Mouse (Mus musculus) limb, embryonic 13.5 days (tissue): Measurements from ENCODE around the gene Ttc25. TPM values are rescaled to one million over a fixed set of nuclear protein-coding genes. Genes with fewer than 3 reads are reported as not detected.
"Not testable (repeated sequence)": the region's sequence is repeated elsewhere in the genome, so short reads cannot be mapped to it uniquely, and the experiment has no call there.

Experiments used
- ATAC-seq: fragments of 200-750 bp; cut with Nextera tagmentation; 2 replicates; pipeline ENCODE4 v1.8.0; 2017; ENCODE audit warnings: low read depth, moderate number of reproducible peaks, moderate TSS enrichment; ENCODE audit not compliant: low FRiP score
- H3K27ac ChIP-seq: fragments of 300-500 bp; sonication (generic); 2 replicates; pipeline ENCODE4 v1.5.1; 2015; ENCODE audit warnings: inconsistent platforms, mild to moderate bottlenecking, moderate library complexity
- H3K27me3 ChIP-seq: fragments of 300-500 bp; sonication (generic); 2 replicates; pipeline ENCODE4 v1.6.1; 2015; ENCODE audit warnings: mild to moderate bottlenecking, inconsistent platforms
- H3K36me3 ChIP-seq: fragments of 300-500 bp; sonication (generic); 2 replicates; pipeline ENCODE4 v1.6.1; 2015; ENCODE audit warnings: inconsistent platforms, mild to moderate bottlenecking, moderate library complexity
- H3K4me1 ChIP-seq: fragments of 300-500 bp; sonication (generic); 2 replicates; pipeline ENCODE4 v1.6.1; 2015; ENCODE audit warnings: inconsistent platforms
- H3K4me2 ChIP-seq: fragments of 300-500 bp; sonication (generic); replicated peaks from 2 replicates; pipeline ENCODE4 v1.6.1; 2015; ENCODE audit warnings: inconsistent platforms, mild to moderate bottlenecking, moderate library complexity
- H3K4me3 ChIP-seq: fragments of 300-500 bp; sonication (generic); 2 replicates; pipeline ENCODE4 v1.5.1; 2015; ENCODE audit warnings: moderate library complexity, mild to moderate bottlenecking, inconsistent platforms
- H3K9ac ChIP-seq: fragments of 300-500 bp; sonication (generic); 2 replicates; pipeline ENCODE4 v1.6.1; 2015; ENCODE audit warnings: mild to moderate bottlenecking, inconsistent platforms
- H3K9me3 ChIP-seq: fragments of 300-500 bp; sonication (generic); 2 replicates; pipeline ENCODE4 v1.6.1; 2016; ENCODE audit warnings: inconsistent platforms
- WGBS: fragments of 180-500 bp; shearing (Covaris S2); methylation state at CpG from one replicate; pipeline ENCODE4 v1.1.7; 2015; 5-methylcytosine and 5-hydroxymethylcytosine counted together
- polyA plus RNA-seq: library from polyadenylated mRNA; unstranded; fragments of >200 nt; fragmentation: Nextera tagmentation; extraction: Ambion mirVana; gene quantifications from 2 replicates; pipeline ENCODE4 v1.2.1, GENCODE M21; 2015

The Ttc25 gene
- polyA plus RNA-seq, 1 experiment from 2014 or later, result 0.69 TPM

DNA sequence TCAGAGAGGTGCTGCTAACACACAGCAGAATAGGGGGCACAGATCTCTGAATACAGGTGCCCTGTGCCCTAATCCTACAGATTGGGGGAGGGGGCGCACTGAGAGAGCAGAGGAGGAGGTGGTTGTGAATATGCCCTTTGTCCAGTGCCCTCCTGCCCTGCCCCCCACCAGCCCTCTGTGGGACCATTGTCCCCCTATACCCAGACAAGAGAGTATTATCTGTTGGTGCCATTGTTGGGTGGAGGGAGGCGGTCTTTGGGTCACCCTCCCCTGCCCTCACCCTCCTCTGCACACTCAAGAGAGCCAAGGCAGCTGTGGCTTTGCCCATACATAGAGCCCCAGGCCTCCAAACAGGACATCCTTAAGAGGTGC lies 30.1 kb downstream of the Ttc25 start:
- Histone ChIP-seq H3K9me3 (no peaks in the 10 kb centered on the region), H3K36me3 (peaks cover 33% of the 10 kb centered on the region), H3K9ac (peak overlapping the region; percentile 72), H3K27ac (peak overlapping the region; percentile 74; the same call in 1 of the 2 replicates), H3K27me3 (peaks cover 17% of the 10 kb centered on the region), H3K4me1 (peaks cover 24% of the 10 kb centered on the region), H3K4me2 (peak overlapping the region; percentile 73), H3K4me3 (peak overlapping the region; percentile 65)
- 0 out of 2 replicates have a peak, but pooled peaks have one; percentile 7 for ATAC-seq
- 53% methylated on average over 2 of the region's 2 CpGs for WGBS

DNA sequence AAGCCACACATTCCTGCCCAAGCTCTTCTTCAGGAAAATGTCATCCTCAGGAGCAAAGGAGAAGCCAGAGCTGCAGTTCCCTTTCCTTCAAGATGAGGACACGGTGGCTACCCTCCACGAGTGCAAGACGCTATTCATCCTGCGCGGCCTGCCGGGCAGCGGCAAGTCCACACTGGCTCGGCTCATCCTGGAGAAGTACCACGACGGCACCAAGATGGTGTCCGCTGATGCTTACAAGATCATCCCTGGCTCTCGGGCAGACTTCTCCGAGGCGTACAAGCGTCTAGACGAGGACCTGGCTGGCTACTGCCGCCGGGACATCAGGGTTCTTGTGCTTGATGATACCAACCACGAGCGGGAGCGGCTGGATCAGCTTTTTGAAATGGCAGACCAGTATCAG lies 30.8 kb downstream of the Ttc25 start:
- H3K4me2 ChIP-seq, result peak overlapping the region; percentile 73; the same call in 1 of the 2 replicates
- H3K27ac ChIP-seq, result peak overlapping the region; percentile 10; the same call in 1 of the 2 replicates
- peaks cover 41% of the 10 kb centered on the region for H3K36me3 ChIP-seq
- WGBS, result 67% methylated on average over 21 of the region's 21 CpGs
- peaks cover 17% of the 10 kb centered on the region for H3K4me1 ChIP-seq
- H3K27me3 ChIP-seq, result peaks cover 10% of the 10 kb centered on the region
- H3K9me3 ChIP-seq, result no peaks in the 10 kb centered on the region
- no peak overlapping the region for H3K9ac ChIP-seq
- H3K4me3 ChIP-seq, result no peak overlapping the region
- no peak for ATAC-seq

DNA sequence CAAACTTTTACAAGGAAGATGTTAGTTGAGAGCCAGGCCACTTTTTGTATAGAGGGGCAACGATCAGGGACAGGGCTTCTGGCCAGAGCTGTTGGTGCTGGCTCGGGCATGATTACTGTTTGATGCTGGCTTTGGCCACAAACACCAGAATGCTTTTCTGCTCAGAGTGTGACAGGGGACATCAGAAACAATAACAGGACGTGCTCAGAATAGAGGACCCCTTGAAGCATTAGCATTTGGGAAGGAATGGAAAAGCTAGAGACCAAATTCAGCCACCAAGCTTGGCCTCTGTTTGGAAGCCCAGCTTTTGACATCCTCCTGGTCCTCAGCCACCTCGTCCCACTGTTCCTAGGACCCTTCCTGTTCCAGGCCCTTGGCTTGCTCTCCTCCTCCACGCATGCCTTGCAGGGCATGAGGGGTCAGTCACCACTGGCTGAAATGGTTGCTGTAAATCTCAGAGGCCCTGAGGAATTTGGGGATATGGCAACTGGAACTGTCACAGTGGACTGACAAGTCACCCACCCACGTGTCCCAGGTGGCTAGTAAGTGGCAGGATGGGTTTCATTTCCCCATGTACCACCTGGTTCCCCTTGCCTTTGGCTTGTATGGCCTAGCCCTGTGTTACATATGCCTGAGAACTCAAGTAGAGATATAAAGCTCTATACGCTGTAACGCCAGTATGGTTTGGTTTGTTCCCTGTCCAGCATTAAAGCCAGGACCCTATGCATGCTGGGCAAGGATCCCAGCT lies 32.6 kb downstream of the Ttc25 start:
- no peak overlapping the region for H3K27ac ChIP-seq
- no peak overlapping the region for H3K4me3 ChIP-seq
- 78% methylated on average over 8 of the region's 8 CpGs for WGBS
- no peak overlapping the region for H3K4me2 ChIP-seq
- no peak for ATAC-seq
- H3K36me3 ChIP-seq, result peaks cover 59% of the 10 kb centered on the region
- H3K9ac ChIP-seq, result no peak overlapping the region
- no peaks in the 10 kb centered on the region for H3K27me3 ChIP-seq
- H3K4me1 ChIP-seq, result peaks cover 16% of the 10 kb centered on the region
- H3K9me3 ChIP-seq, result no peaks in the 10 kb centered on the region

DNA sequence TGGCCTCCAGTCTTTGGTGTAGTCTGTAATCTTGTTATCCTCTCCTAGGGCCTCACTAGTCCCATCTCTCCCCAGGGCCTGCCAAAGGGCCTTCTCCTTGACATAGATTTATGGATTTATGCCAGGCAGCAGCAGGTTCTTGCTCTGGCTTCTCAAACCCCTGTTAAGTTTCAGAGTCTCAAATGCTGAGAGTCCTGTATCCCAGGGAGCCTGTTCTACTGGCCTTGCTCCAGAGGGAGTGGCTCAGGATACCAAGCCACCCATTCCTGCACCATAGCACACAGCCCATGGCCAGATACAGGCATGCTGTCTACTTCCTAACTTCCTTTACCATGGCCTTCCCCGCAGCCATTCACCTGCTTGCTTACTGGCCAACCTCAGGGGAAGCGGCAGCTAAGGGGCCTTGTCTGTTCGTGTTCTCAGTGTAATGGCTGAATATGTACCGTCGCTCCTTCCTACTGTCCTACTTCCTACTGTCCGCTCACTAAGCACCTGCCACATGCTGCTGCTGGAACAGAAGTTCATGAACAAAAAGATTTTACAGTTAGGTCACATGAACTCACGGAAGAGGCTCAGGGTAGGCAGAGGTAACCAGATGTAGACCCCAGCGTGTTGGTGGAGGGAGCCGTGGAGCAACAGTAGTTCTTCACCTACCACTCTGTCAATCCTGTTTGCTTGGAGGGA lies 33.9 kb downstream of the Ttc25 start:
- ATAC-seq, result no peak
- H3K9me3 ChIP-seq, result no peaks in the 10 kb centered on the region
- H3K27me3 ChIP-seq, result no peaks in the 10 kb centered on the region
- no peak overlapping the region for H3K4me2 ChIP-seq
- no peak overlapping the region for H3K4me3 ChIP-seq
- H3K4me1 ChIP-seq, result peaks cover 16% of the 10 kb centered on the region
- H3K9ac ChIP-seq, result no peak overlapping the region
- H3K27ac ChIP-seq, result no peak overlapping the region
- WGBS, result 91% methylated on average over 9 of the region's 9 CpGs
- peaks cover 71% of the 10 kb centered on the region for H3K36me3 ChIP-seq

DNA sequence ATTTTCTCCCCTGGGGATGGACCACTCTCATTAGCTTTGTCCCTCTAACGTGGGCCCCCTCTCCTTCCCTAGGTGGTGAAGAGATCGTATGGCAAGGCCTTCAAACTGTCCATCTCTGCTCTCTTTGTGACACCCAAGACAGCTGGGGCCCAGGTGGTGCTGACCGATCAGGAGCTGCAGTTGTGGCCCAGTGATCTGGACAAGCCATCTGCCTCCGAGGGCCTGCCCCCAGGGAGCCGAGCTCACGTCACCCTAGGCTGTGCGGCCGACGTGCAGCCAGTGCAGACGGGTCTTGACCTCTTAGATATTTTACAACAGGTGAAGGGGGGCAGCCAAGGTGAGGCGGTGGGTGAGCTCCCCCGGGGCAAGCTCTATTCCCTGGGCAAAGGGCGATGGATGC lies 34.9 kb downstream of the Ttc25 start:
- no peak overlapping the region for H3K4me2 ChIP-seq
- no peaks in the 10 kb centered on the region for H3K9me3 ChIP-seq
- H3K27ac ChIP-seq, result no peak overlapping the region
- no peak overlapping the region for H3K9ac ChIP-seq
- no peak overlapping the region for H3K4me3 ChIP-seq
- H3K27me3 ChIP-seq, result no peaks in the 10 kb centered on the region
- WGBS, result 84% methylated on average over 13 of the region's 13 CpGs
- peaks cover 81% of the 10 kb centered on the region for H3K36me3 ChIP-seq
- ATAC-seq, result no peak
- H3K4me1 ChIP-seq, result peaks cover 14% of the 10 kb centered on the region

DNA sequence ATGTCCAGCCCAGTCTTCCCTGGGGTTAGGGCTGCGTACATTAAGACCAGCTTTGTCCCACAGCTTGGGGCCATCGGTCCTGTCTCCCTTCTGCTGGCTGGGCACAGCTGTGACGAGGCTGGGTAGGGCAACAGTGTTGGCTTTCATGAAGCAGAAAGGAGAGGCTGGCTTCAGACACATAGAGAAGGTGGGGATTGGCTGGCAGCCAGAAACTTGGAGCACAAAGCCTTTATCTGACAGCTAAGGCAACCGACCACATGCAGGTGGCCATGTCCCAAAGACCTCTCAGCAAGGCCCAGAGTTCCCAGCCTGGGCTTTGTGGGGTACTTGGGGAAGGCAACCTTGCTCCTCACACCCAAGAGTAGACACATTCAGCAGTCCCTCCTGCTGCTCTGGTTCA lies 36.3 kb downstream of the Ttc25 start:
- H3K4me1 ChIP-seq, result peaks cover 2% of the 10 kb centered on the region; the same call in 1 of the 2 replicates
- H3K27me3 ChIP-seq, result no peaks in the 10 kb centered on the region
- no peak overlapping the region for H3K4me2 ChIP-seq
- H3K4me3 ChIP-seq, result no peak overlapping the region
- H3K9ac ChIP-seq, result no peak overlapping the region
- no peaks in the 10 kb centered on the region for H3K9me3 ChIP-seq
- ATAC-seq, result no peak
- no peak overlapping the region for H3K27ac ChIP-seq
- H3K36me3 ChIP-seq, result peaks cover 90% of the 10 kb centered on the region
- 82% methylated on average over 4 of the region's 4 CpGs for WGBS

DNA sequence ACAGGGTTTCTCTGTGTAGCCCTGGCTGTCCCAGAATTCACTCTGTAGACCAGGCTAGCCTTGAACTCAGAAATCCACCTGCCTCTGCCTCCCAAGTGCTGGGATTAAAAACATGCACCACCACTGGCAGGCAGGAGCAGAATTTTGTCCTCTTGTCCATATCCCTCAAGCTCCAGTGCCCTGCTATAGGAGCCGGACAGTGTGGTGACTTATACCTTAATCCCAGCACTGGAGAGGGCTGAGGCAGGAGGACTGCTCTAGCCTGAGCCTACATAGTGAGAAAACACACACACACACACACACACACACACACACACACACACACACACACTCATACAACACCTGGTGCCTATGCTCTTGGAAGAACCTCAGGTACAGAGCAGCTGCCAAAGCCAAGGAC lies 37.0 kb downstream of the Ttc25 start:
- H3K4me3 ChIP-seq, H3K4me1 ChIP-seq, H3K27ac ChIP-seq, H3K9me3 ChIP-seq, H3K4me2 ChIP-seq, H3K9ac ChIP-seq, H3K27me3 ChIP-seq, ATAC-seq: not testable (repeated sequence)
- 90% methylated on average over 1 of the region's 1 CpGs for WGBS
- peaks cover 95% of the 10 kb centered on the region for H3K36me3 ChIP-seq

DNA sequence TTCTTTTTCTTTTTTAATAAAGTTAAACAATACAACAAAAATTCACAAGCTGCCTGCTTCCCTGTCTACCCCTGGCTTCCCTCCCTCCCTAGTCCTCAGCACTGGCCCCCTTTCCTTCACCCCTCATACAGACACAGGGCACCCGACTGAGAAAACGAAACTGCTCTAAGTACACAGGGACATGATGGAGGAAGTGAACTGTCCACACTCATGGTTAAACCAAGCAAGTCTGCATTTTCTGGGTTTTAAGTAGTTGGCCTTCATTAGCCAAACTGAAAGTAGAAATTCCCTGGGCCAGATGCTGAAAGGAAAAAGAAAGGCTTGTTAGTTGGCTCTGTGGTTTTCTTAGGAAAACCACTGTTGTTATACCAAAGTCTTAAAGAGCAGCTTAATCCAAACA lies 37.4 kb downstream of the Ttc25 start:
- H3K27me3 ChIP-seq, result no peaks in the 10 kb centered on the region
- WGBS, result 91% methylated on average over 2 of the region's 2 CpGs
- no peak overlapping the region for H3K4me2 ChIP-seq
- H3K9ac ChIP-seq, result no peak overlapping the region
- no peak overlapping the region for H3K27ac ChIP-seq
- H3K36me3 ChIP-seq, result peaks cover 99% of the 10 kb centered on the region
- H3K9me3 ChIP-seq, result no peaks in the 10 kb centered on the region
- H3K4me3 ChIP-seq, result no peak overlapping the region
- no peaks in the 10 kb centered on the region for H3K4me1 ChIP-seq
- no peak for ATAC-seq

DNA sequence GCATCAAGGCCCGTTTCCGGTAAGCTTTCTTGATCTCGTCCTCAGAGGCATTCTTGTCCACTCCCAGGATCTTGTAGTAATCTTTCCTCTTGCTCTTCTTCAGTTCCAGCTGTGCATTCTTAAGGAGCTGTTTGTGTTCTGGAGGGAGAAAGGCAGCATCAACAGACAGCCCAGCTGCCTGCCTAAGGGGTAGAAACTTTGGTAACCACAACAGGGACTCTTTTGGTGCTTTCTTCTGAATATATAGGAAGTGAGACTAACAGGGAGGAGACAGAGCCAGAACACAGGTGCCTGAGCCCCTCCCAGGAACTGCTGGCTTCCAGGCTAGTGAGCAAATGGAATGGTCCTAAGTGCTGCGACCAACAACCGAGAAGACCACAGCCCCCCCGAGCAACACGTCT lies 39.2 kb downstream of the Ttc25 start:
- WGBS, result 92% methylated on average over 7 of the region's 7 CpGs

DNA sequence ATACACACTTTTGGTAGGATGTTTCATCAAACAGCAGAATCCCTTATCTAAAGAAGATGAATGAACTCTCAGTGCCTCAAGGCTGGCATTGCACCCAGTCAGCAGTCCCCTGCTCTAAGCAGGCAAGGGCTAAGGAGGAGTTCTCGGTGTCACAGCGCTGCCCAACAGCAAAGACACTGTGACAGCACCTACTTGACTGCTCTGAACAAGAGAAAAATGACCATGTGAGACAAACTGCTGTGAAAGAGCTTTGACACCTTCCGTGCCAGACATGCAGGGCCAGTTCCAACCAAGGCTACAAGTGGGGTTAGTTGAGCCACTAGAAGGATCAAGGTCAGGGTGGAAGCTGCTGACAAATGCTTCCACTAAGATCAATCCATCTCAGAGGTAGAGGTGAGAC lies 39.7 kb downstream of the Ttc25 start:
- ATAC-seq, result no peak
- Histone ChIP-seq H3K4me3 (no peak overlapping the region), H3K36me3 (peaks cover 100% of the 10 kb centered on the region), H3K4me1 (no peaks in the 10 kb centered on the region), H3K9me3 (no peaks in the 10 kb centered on the region), H3K27me3 (no peaks in the 10 kb centered on the region), H3K9ac (no peak overlapping the region), H3K27ac (no peak overlapping the region), H3K4me2 (no peak overlapping the region)
- WGBS, result 99% methylated on average over 3 of the region's 3 CpGs

More for the DNA sequence above, 39.2 kb downstream of the Ttc25 start:
- Histone ChIP-seq H3K36me3 (peaks cover 100% of the 10 kb centered on the region), H3K27me3 (no peaks in the 10 kb centered on the region), H3K4me3 (no peak overlapping the region), H3K9ac (no peak overlapping the region), H3K4me2 (no peak overlapping the region), H3K9me3 (no peaks in the 10 kb centered on the region), H3K27ac (no peak overlapping the region), H3K4me1 (no peaks in the 10 kb centered on the region)
- no peak for ATAC-seq

DNA sequence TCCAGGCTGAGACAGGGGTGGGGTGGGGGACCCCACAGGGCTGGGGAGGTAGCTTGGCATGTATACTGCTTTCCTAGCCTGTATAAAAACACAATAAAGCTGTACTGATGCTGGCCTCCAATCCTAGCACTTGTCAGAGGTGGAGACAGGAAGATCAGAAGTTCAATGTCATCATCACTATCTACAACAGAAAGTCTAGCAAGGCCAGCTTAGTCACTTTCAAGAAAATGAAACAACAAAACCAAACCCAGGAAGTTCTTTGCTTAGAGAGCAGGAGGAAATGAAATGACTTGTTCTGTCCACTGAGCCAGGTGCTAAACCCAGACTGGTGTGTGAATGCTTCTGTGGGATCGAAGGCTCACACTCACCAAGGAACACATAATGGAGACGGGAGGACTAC lies 43.1 kb downstream of the Ttc25 start:
- Histone ChIP-seq H3K9ac (no peak overlapping the region), H3K4me1 (no peaks in the 10 kb centered on the region), H3K27ac (no peak overlapping the region), H3K9me3 (no peaks in the 10 kb centered on the region), H3K4me3 (no peak overlapping the region), H3K27me3 (no peaks in the 10 kb centered on the region), H3K36me3 (peaks cover 100% of the 10 kb centered on the region), H3K4me2 (no peak overlapping the region)
- WGBS, result 98% methylated on average over 2 of the region's 2 CpGs
- ATAC-seq, result no peak

DNA sequence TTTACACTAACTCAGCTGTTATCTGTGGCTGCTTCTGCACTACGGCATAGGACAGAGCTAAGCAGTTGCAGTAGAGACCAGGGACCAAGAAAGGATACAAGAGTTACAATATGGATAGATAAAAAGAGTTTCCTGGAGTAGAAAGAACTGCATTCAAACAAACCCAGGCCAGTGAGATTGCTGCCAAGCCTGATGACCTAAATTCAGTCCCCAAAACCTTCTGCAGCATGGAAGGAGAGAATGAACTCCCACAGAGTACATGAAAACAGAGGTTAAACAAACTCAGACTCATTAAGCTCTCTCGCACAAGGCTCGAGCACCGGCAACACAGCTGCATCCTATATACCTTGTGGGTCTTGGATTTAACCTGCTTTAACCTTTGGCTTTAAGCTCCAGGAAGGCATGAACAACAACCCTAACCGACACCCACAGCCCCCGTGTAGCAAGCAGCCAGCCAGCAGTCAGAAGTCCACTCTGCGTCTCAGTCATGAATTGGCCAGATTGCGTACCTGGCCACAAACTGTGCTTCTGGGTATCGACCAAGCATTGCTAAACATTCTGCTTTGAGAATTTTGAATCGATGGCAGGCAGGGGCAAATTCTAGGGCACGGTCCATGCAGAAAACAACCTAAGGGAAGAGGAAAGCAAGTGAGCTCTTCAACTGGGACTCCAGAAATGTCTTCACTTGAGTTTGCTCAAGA lies 47.1 kb downstream of the Ttc25 start:
- no peak overlapping the region for H3K27ac ChIP-seq
- no peak overlapping the region for H3K4me3 ChIP-seq
- no peaks in the 10 kb centered on the region for H3K27me3 ChIP-seq
- H3K36me3 ChIP-seq, result peaks cover 95% of the 10 kb centered on the region
- no peak overlapping the region for H3K4me2 ChIP-seq
- WGBS, result 88% methylated on average over 11 of the region's 11 CpGs
- ATAC-seq, result no peak
- no peak overlapping the region for H3K9ac ChIP-seq
- no peaks in the 10 kb centered on the region for H3K4me1 ChIP-seq
- H3K9me3 ChIP-seq, result no peaks in the 10 kb centered on the region
